Mouse (Mus musculus): ENCODE measurements around the gene Ywhah. TPM values are rescaled to one million over a fixed set of nuclear protein-coding genes. Genes with fewer than 3 reads are reported as not detected.
"Not testable (repeated sequence)": the region's sequence is repeated elsewhere in the genome, so short reads cannot be mapped to it uniquely, and the experiment has no call there.

Gene Ywhah
- total RNA-seq, 4 experiments from 2014 or later: 73.8 to 88.7 (median 82.1) TPM

GRCm38 (mm10) chr5:33011132-33012106 lies 7.2 kb upstream of the Ywhah start:
- DNase-seq (ENCODE audit: low spot score): no peak

GRCm38 (mm10) chr5:33014096-33014495 lies 4.5 kb upstream of the Ywhah start:
- DNase-seq (ENCODE audit: low spot score): no peak

GRCm38 (mm10) chr5:33015579-33015978 lies 3.0 kb upstream of the Ywhah start:
- no peak for DNase-seq (ENCODE audit: low spot score)

GRCm38 (mm10) chr5:33018189-33018560 lies 441 bp upstream of the Ywhah start:
- no peak for DNase-seq (ENCODE audit: low spot score)

- no peak for DNase-seq (ENCODE audit: low spot score)
Observed at GRCm38 (mm10) chr5:33019426-33019821, 808 bp downstream of the Ywhah start.

GRCm38 (mm10) chr5:33021622-33022021 lies 3.0 kb downstream of the Ywhah start:
- no peak for DNase-seq (ENCODE audit: low spot score)

- DNase-seq (ENCODE audit: low spot score): no peak
Observed at GRCm38 (mm10) chr5:33023337-33023736, 4.7 kb downstream of the Ywhah start.

GRCm38 (mm10) chr5:33024474-33024873 lies 5.9 kb downstream of the Ywhah start:
- no peak for DNase-seq (ENCODE audit: low spot score)

GRCm38 (mm10) chr5:33028656-33029055 lies 10.0 kb downstream of the Ywhah start:
- no peak for DNase-seq (ENCODE audit: low spot score)

- DNase-seq (ENCODE audit: low spot score): no peak
Observed at GRCm38 (mm10) chr5:33030425-33031175, 12.0 kb downstream of the Ywhah start.

- no peak for DNase-seq (ENCODE audit: low spot score)
Observed at GRCm38 (mm10) chr5:33032036-33032773, 13.6 kb downstream of the Ywhah start.

- peak; percentile 77 for DNase-seq (ENCODE audit: low spot score)
Observed at GRCm38 (mm10) chr5:33033121-33033520, 14.5 kb downstream of the Ywhah start.

- not testable (repeated sequence) for DNase-seq (ENCODE audit: low spot score)
Observed at GRCm38 (mm10) chr5:33033633-33034032, 15.0 kb downstream of the Ywhah start.

- no peak for DNase-seq (ENCODE audit: low spot score)
Observed at GRCm38 (mm10) chr5:33034100-33034499, 15.5 kb downstream of the Ywhah start.

GRCm38 (mm10) chr5:33034916-33035315 lies 16.3 kb downstream of the Ywhah start:
- no peak for DNase-seq (ENCODE audit: low spot score)

GRCm38 (mm10) chr5:33038656-33039509 lies 20.3 kb downstream of the Ywhah start:
- DNase-seq (ENCODE audit: low spot score): no peak

GRCm38 (mm10) chr5:33039510-33039911 lies 20.9 kb downstream of the Ywhah start:
- no peak for DNase-seq (ENCODE audit: low spot score)

GRCm38 (mm10) chr5:33040735-33041134 lies 22.1 kb downstream of the Ywhah start:
- DNase-seq (ENCODE audit: low spot score): not testable (repeated sequence)

- DNase-seq (ENCODE audit: low spot score): no peak
Observed at GRCm38 (mm10) chr5:33043397-33043796, 24.8 kb downstream of the Ywhah start.

- no peak for DNase-seq (ENCODE audit: low spot score)
Observed at GRCm38 (mm10) chr5:33044636-33045315, 26.2 kb downstream of the Ywhah start.

Measured in heart, adult 8-10 months (tissue).